Mouse (Mus musculus): ENCODE measurements around the gene Scube1. TPM values are rescaled to one million over a fixed set of nuclear protein-coding genes. Genes with fewer than 3 reads are reported as not detected.

Gene Scube1
- polyA plus RNA-seq, 1 experiment from 2014 or later: 3.0 TPM

DNA sequence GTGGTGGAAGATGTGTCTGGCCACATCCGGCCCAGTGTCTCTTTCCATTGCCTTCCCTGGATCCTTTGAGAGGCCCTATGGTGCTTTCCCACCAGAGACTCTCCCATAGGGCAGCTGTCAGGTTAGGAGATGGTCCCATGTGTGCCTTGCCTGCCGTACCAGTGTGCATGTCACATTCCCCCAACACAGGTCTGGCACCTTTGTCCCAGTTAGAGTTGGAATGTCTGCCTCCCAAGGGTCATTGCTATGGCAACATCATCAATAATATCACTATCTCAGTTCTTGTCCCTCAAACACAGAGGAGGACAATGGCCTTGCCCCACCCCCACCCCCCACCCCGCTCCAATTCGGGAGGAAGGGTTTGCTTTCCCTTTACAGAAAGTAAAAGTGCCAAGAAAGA lies 61.8 kb downstream of the Scube1 start:
- Histone ChIP-seq H3K4me1 (replicated peaks; ENCODE audit: insufficient read depth, low read length) (no peaks in the 10 kb centered on the region), H3K27ac (no peak overlapping the region), H3K9ac (ENCODE audit: low read depth, low read length) (no peak overlapping the region), H3K9me3 (replicated peaks; ENCODE audit: low read length) (no peaks in the 10 kb centered on the region), H3K4me3 (replicated peaks; ENCODE audit: low read depth, low read length) (no peak overlapping the region), H3K36me3 (ENCODE audit: insufficient read depth, low read length) (no peaks in the 10 kb centered on the region), H3K4me2 (ENCODE audit: low read length) (no peak overlapping the region), H3K27me3 (ENCODE audit: insufficient read depth, low read length) (no peaks in the 10 kb centered on the region)
- no peak for TF ChIP-seq CTCF (IDR thresholded peaks at IDR 0.05; ENCODE audit: low read depth)
- ATAC-seq (replicated peaks; ENCODE audit: low FRiP score, low read depth) (no peak), DNase-seq (ENCODE audit: low spot score) (no peak)
- WGBS: 72% methylated on average over 4 of the region's 4 CpGs

DNA sequence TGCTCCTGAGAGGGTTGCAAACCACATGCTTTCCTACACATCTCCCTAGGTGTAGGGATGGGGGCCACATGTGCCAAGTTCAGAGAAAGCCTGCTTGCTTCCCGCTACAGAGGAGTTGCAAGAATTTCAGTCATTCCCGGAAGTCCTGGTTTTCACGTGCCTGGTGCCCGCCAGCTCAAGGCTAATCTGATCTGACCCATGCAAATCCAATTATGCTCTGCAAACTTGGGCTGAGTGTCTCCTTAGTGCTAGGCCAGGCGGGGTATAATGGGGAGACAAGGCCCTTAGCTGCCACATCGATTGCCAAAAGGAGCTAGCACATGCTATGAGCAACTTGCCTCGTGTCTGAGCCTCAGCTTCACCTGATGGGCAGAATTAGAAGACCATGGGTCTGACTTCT lies 62.7 kb downstream of the Scube1 start:
- Histone ChIP-seq H3K9ac (ENCODE audit: low read depth, low read length) (no peak overlapping the region), H3K4me2 (ENCODE audit: low read length) (no peak overlapping the region), H3K4me1 (replicated peaks; ENCODE audit: insufficient read depth, low read length) (no peaks in the 10 kb centered on the region), H3K4me3 (replicated peaks; ENCODE audit: low read depth, low read length) (no peak overlapping the region), H3K9me3 (replicated peaks; ENCODE audit: low read length) (no peaks in the 10 kb centered on the region), H3K36me3 (ENCODE audit: insufficient read depth, low read length) (no peaks in the 10 kb centered on the region), H3K27ac (no peak overlapping the region), H3K27me3 (ENCODE audit: insufficient read depth, low read length) (no peaks in the 10 kb centered on the region)
- TF ChIP-seq CTCF (IDR thresholded peaks at IDR 0.05; ENCODE audit: low read depth): no peak
- ATAC-seq (replicated peaks; ENCODE audit: low FRiP score, low read depth): no peak
- no peak for DNase-seq (ENCODE audit: low spot score)
- 79% methylated on average over 7 of the region's 7 CpGs for WGBS

DNA sequence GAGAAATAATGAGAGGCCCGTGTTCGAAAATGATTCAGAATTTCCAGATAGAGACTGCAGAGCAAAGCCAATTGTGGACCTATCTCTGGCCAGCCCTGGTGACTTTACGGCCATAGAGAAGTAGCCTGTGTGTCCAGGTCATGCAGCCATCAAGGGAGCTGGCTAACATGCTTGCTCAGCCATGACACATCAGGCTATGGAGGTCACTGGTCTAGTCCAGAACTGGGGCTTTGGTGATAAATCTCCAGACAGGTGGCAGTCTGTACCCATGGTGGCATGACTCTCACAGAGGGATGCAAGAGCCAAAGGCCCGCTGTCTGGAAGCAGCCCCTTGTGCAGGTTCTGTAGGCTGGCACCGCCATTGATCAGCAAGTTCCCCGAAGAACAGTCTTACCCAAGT lies 82.3 kb downstream of the Scube1 start:
- DNase-seq (ENCODE audit: low spot score): no peak
- no peak overlapping the region for H3K9ac ChIP-seq (ENCODE audit: low read depth, low read length)
- WGBS: 87% methylated on average over 6 of the region's 6 CpGs
- H3K27me3 ChIP-seq (ENCODE audit: insufficient read depth, low read length): no peaks in the 10 kb centered on the region
- ATAC-seq (replicated peaks; ENCODE audit: low FRiP score, low read depth): no peak; the same call in 1 of the 2 replicates
- no peak overlapping the region for H3K4me2 ChIP-seq (ENCODE audit: low read length)
- no peaks in the 10 kb centered on the region for H3K36me3 ChIP-seq (ENCODE audit: insufficient read depth, low read length)
- no peak overlapping the region for H3K27ac ChIP-seq
- no peaks in the 10 kb centered on the region for H3K9me3 ChIP-seq (replicated peaks; ENCODE audit: low read length)
- H3K4me1 ChIP-seq (replicated peaks; ENCODE audit: insufficient read depth, low read length): no peaks in the 10 kb centered on the region
- H3K4me3 ChIP-seq (replicated peaks; ENCODE audit: low read depth, low read length): no peak overlapping the region
- TF ChIP-seq CTCF (IDR thresholded peaks at IDR 0.05; ENCODE audit: low read depth): no peak

DNA sequence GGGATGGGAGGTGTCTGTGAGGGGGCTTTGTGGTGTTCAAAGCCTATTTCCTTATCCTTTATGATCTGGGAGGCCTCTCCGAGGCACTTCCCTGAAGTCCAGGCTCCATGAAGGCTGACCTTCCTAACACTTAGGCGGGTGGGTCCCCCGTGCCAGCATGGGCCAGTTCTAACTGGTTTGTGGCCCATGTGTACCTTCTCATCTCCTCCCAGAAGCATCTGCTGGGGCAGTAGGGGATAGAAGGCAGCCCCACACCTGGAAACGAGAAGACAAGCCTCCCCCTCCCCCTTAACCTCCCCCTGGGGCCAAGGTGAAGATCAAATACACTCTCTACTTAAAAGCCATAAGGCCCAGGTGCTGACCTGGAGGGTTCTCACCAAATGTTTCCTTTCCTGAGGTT lies 84.6 kb downstream of the Scube1 start:
- DNase-seq (ENCODE audit: low spot score): no peak
- Histone ChIP-seq H3K4me2 (ENCODE audit: low read length) (no peak overlapping the region), H3K27ac (no peak overlapping the region), H3K9me3 (replicated peaks; ENCODE audit: low read length) (no peaks in the 10 kb centered on the region), H3K36me3 (ENCODE audit: insufficient read depth, low read length) (no peaks in the 10 kb centered on the region), H3K4me1 (replicated peaks; ENCODE audit: insufficient read depth, low read length) (no peaks in the 10 kb centered on the region), H3K4me3 (replicated peaks; ENCODE audit: low read depth, low read length) (no peak overlapping the region), H3K9ac (ENCODE audit: low read depth, low read length) (no peak overlapping the region), H3K27me3 (ENCODE audit: insufficient read depth, low read length) (no peaks in the 10 kb centered on the region)
- TF ChIP-seq CTCF (IDR thresholded peaks at IDR 0.05; ENCODE audit: low read depth): no peak
- 37% methylated on average over 4 of the region's 4 CpGs for WGBS
- no peak for ATAC-seq (replicated peaks; ENCODE audit: low FRiP score, low read depth)

DNA sequence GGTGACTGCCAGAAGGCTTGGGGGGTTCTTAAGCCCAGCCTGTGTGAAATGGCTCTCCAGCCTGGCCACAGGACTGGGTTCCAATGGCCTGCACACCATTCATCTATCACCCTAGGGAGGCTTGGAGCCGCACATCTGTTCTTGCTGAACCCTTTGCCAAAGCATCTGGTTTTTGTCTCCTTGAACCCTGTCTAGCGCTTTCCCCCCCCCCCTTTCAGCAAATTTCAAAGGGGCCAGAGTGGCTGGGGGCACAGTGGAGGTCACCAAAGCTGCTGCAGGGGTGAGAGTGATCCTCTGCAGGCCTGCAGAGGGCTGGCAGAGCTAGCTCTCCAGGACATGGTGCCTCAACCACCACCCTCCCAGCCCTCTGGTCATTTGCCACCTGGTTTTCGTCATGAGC lies 85.7 kb downstream of the Scube1 start:
- no peak overlapping the region for H3K27ac ChIP-seq
- no peak overlapping the region for H3K9ac ChIP-seq (ENCODE audit: low read depth, low read length)
- no peaks in the 10 kb centered on the region for H3K9me3 ChIP-seq (replicated peaks; ENCODE audit: low read length)
- ATAC-seq (replicated peaks; ENCODE audit: low FRiP score, low read depth) (no peak), DNase-seq (ENCODE audit: low spot score) (peak; percentile 7)
- WGBS: 43% methylated on average over 3 of the region's 3 CpGs
- H3K27me3 ChIP-seq (ENCODE audit: insufficient read depth, low read length): no peaks in the 10 kb centered on the region
- no peaks in the 10 kb centered on the region for H3K4me1 ChIP-seq (replicated peaks; ENCODE audit: insufficient read depth, low read length)
- no peak overlapping the region for H3K4me3 ChIP-seq (replicated peaks; ENCODE audit: low read depth, low read length)
- H3K4me2 ChIP-seq (ENCODE audit: low read length): no peak overlapping the region
- no peaks in the 10 kb centered on the region for H3K36me3 ChIP-seq (ENCODE audit: insufficient read depth, low read length)
- no peak for TF ChIP-seq CTCF (IDR thresholded peaks at IDR 0.05; ENCODE audit: low read depth)

DNA sequence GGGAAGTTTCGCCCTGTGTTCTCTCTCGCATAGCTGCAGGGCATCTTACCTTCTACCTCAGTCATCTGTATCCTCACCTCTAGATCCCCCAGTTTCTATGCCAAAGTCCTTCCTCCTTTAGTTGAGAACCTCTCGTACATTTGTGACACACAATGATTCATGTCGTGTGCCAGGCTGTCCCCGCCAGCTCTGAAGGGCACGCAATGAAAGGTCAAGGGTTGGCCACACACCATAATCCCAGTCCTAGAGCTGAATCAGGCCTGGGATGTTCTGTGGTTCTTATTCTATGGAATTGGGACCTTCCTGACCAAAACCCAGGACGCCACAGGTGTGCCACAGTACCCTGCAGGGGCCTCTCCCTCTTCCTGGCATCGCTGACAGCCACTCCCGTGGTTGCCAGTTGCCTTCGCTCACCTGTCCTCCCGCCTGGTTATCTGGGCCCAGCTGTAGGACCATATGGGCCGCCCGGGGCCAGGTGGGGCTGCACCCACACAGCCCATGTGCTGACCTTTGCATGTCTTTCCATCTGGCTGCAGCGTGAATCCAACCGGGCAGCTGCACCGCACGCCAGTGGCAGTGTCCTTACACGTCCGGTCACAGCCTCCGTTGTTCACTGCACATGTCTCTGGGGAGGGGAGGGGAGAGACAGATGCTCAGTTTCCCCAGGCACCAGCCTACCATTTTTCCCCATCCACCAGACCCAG lies 86.5 kb downstream of the Scube1 start:
- H3K4me3 ChIP-seq (replicated peaks; ENCODE audit: low read depth, low read length): no peak overlapping the region
- no peaks in the 10 kb centered on the region for H3K4me1 ChIP-seq (replicated peaks; ENCODE audit: insufficient read depth, low read length)
- no peaks in the 10 kb centered on the region for H3K36me3 ChIP-seq (ENCODE audit: insufficient read depth, low read length)
- no peaks in the 10 kb centered on the region for H3K9me3 ChIP-seq (replicated peaks; ENCODE audit: low read length)
- H3K27me3 ChIP-seq (ENCODE audit: insufficient read depth, low read length): no peaks in the 10 kb centered on the region
- WGBS: 75% methylated on average over 20 of the region's 20 CpGs
- H3K9ac ChIP-seq (ENCODE audit: low read depth, low read length): no peak overlapping the region
- ATAC-seq (replicated peaks; ENCODE audit: low FRiP score, low read depth) (no peak), DNase-seq (ENCODE audit: low spot score) (no peak)
- no peak overlapping the region for H3K27ac ChIP-seq
- no peak overlapping the region for H3K4me2 ChIP-seq (ENCODE audit: low read length)
- no peak for TF ChIP-seq CTCF (IDR thresholded peaks at IDR 0.05; ENCODE audit: low read depth)

DNA sequence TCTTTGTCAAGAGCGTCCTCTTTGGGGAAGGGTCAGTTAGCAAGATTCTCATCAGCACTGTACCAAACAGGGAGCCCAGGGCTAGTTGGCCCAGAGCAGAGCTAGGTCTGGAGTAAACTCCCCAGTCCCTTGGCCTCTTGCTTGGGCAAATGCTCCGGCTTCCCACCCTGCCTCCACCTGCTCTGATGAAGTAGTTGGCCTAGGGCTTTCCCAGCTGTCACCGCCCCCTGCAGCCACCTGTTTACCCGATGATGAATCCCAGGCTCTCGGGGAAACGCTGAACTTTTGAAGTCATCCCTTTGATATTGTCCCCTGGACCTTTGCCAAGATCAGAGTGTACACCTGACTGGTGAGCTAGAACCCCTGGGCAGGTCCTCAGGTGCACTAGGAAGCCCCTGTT lies 88.1 kb downstream of the Scube1 start:
- ATAC-seq (replicated peaks; ENCODE audit: low FRiP score, low read depth): no peak
- TF ChIP-seq CTCF (IDR thresholded peaks at IDR 0.05; ENCODE audit: low read depth): no peak
- H3K9me3 ChIP-seq (replicated peaks; ENCODE audit: low read length): no peaks in the 10 kb centered on the region
- WGBS: 59% methylated on average over 6 of the region's 6 CpGs
- no peak overlapping the region for H3K27ac ChIP-seq
- no peak overlapping the region for H3K4me3 ChIP-seq (replicated peaks; ENCODE audit: low read depth, low read length)
- no peaks in the 10 kb centered on the region for H3K27me3 ChIP-seq (ENCODE audit: insufficient read depth, low read length)
- H3K4me1 ChIP-seq (replicated peaks; ENCODE audit: insufficient read depth, low read length): no peaks in the 10 kb centered on the region
- H3K9ac ChIP-seq (ENCODE audit: low read depth, low read length): no peak overlapping the region
- no peak overlapping the region for H3K4me2 ChIP-seq (ENCODE audit: low read length)
- H3K36me3 ChIP-seq (ENCODE audit: insufficient read depth, low read length): no peaks in the 10 kb centered on the region
- no peak for DNase-seq (ENCODE audit: low spot score)

Measured in kidney, postnatal 0 days (tissue).